11 mouse cellular contexts compared by ENCODE assay signal in the genomic region with DNA sequence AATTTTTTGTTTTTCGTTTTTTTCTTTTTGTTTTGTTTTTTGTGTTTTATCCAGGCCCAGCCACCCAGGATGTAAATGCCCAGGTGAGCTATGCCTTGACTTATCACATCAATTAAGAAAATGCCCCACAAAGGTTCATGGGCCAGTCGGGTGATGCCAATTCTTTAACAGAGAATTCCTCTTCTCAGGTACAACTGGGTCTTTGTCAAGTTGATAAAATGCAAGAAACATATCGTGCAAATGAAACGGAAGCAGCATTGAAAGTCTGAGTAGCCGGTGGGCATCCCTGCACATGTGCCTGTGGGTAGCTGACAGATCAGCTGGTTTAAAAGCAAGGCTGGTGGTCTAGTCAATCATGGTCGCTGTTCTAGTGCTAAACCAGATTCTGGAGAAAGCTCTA. TPM values are rescaled to one million over a fixed set of nuclear protein-coding genes. Genes with fewer than 3 reads are reported as not detected.
DNase-seq lines count a peak whose midpoint lies in the region; ATAC-seq and TF ChIP-seq lines count a peak whose summit lies in the region.
"Not testable (repeated sequence)": the region's sequence is repeated elsewhere in the genome, so short reads cannot be mapped to it uniquely, and the experiment has no call there.
"Had no signal": no experiment of that assay in that cellular context is flagged by ENCODE, and none has a peak within 500 bp of the region (broad histone marks: within the 10 kb centered on the region; RNA-seq: fewer than 3 reads in every experiment).

No protein-coding gene starts in this region.

- not testable (repeated sequence) for H3K4me3 ChIP-seq in hindbrain, embryonic 12.5 days; kidney, postnatal 0 days (replicated peaks; ENCODE audit: low read depth, low read length); liver, embryonic 11.5 days (ENCODE audit: low read depth, low read length); midbrain, postnatal 0 days (ENCODE audit: low read depth, low read length); stomach, embryonic 16.5 days (replicated peaks; ENCODE audit: low read length)

- not testable (repeated sequence) for H3K9ac ChIP-seq in hindbrain, embryonic 12.5 days; kidney, postnatal 0 days (ENCODE audit: low read depth, low read length); liver, embryonic 11.5 days (ENCODE audit: low read depth, low read length); midbrain, postnatal 0 days (replicated peaks; ENCODE audit: low read length, poor library complexity, severe bottlenecking); stomach, embryonic 16.5 days (ENCODE audit: low read length)

- H3K36me3 ChIP-seq in hindbrain, embryonic 12.5 days; kidney, postnatal 0 days (ENCODE audit: insufficient read depth, low read length); liver, embryonic 11.5 days (ENCODE audit: control insufficient read depth, insufficient read depth, low read length); midbrain, postnatal 0 days (ENCODE audit: insufficient read depth, low read length); stomach, embryonic 16.5 days (ENCODE audit: control insufficient read depth, insufficient read depth, low read length): not testable (repeated sequence)

- peak; percentile 4 for DNase-seq in cerebellum, adult 11-12 months
- DNase-seq in gastrocnemius, postnatal 25 days: peak; percentile 6
- DNase-seq in kidney, postnatal 0 days (ENCODE audit: low spot score); liver, embryonic 11.5 days (ENCODE audit: low spot score); midbrain, postnatal 0 days (ENCODE audit: low spot score): not testable (repeated sequence)
- peak; percentile 26 to 72 for DNase-seq in urinary bladder, postnatal 4 days (ENCODE audit: low spot score in 2 of 2)

- not testable (repeated sequence) for H3K27ac ChIP-seq in hindbrain, embryonic 12.5 days; kidney, postnatal 0 days; liver, embryonic 11.5 days (ENCODE audit: low read depth, low read length); midbrain, postnatal 0 days (ENCODE audit: low read depth, low read length); stomach, embryonic 16.5 days (ENCODE audit: low read length)

- peaks cover 27% of the 10 kb centered on the region for H3K9me3 ChIP-seq in hindbrain, embryonic 12.5 days (replicated peaks)
- H3K9me3 ChIP-seq in kidney, postnatal 0 days (replicated peaks; ENCODE audit: low read length); liver, embryonic 11.5 days (ENCODE audit: control insufficient read depth, low read length); midbrain, postnatal 0 days (ENCODE audit: low read length); stomach, embryonic 16.5 days (replicated peaks; ENCODE audit: control insufficient read depth, low read length): not testable (repeated sequence)

- H3K4me2 ChIP-seq in hindbrain, embryonic 12.5 days (replicated peaks); kidney, postnatal 0 days (ENCODE audit: low read length); liver, embryonic 11.5 days; midbrain, postnatal 0 days (ENCODE audit: low read depth, low read length, poor library complexity, severe bottlenecking); stomach, embryonic 16.5 days (ENCODE audit: low read depth, low read length): not testable (repeated sequence)

- 67% methylated on average over 6 of the region's 6 CpGs for WGBS in hindbrain, embryonic 12.5 days
- 71% methylated on average over 5 of the region's 6 CpGs for WGBS in kidney, postnatal 0 days
- 65% methylated on average over 6 of the region's 6 CpGs for WGBS in liver, embryonic 11.5 days
- WGBS in midbrain, postnatal 0 days: 77% methylated on average over 5 of the region's 6 CpGs
- 67% methylated on average over 5 of the region's 6 CpGs for WGBS in stomach, embryonic 16.5 days

- not testable (repeated sequence) for TF ChIP-seq CTCF in kidney, postnatal 0 days (IDR thresholded peaks at IDR 0.05; ENCODE audit: low read depth); midbrain, postnatal 0 days (IDR thresholded peaks at IDR 0.05)

- H3K27me3 ChIP-seq in hindbrain, embryonic 12.5 days; kidney, postnatal 0 days (ENCODE audit: insufficient read depth, low read length); liver, embryonic 11.5 days (replicated peaks; ENCODE audit: control insufficient read depth, insufficient read depth, low read length); midbrain, postnatal 0 days (ENCODE audit: insufficient read depth, low read length); stomach, embryonic 16.5 days (ENCODE audit: control insufficient read depth, insufficient read depth, low read length): not testable (repeated sequence)

- H3K4me1 ChIP-seq in hindbrain, embryonic 12.5 days; kidney, postnatal 0 days (replicated peaks; ENCODE audit: insufficient read depth, low read length); liver, embryonic 11.5 days (replicated peaks; ENCODE audit: control insufficient read depth, insufficient read depth, low read length); midbrain, postnatal 0 days (ENCODE audit: insufficient read depth, low read length); stomach, embryonic 16.5 days (ENCODE audit: control insufficient read depth, insufficient read depth, low read length): not testable (repeated sequence)

- ATAC-seq in hindbrain, embryonic 12.5 days (ENCODE audit: low FRiP score): peak; percentile 85
- peak; percentile 49; the same call in 1 of the 2 replicates for ATAC-seq in kidney, postnatal 0 days (replicated peaks; ENCODE audit: low FRiP score, low read depth)
- peak; percentile 65 for ATAC-seq in liver, embryonic 11.5 days (replicated peaks; ENCODE audit: low FRiP score)
- peak; percentile 80 for ATAC-seq in midbrain, postnatal 0 days (ENCODE audit: low FRiP score)
- ATAC-seq in stomach, embryonic 16.5 days (ENCODE audit: insufficient read depth, low FRiP score): peak; percentile 69

RNA-seq across cellular contexts. Expression of gene Speer4d, which starts 12.2 kb away (rescaled TPM):
- total RNA-seq in gastrocnemius, postnatal 25 days (2021): not detected
- not detected in 2 replicates for polyA plus RNA-seq in hindbrain, embryonic 12.5 days (2016; fragmentation: Nextera tagmentation; extraction: Ambion mirVana)
- not detected in 2 replicates for polyA plus RNA-seq in kidney, postnatal 0 days (2015; fragmentation: Nextera tagmentation; extraction: Ambion mirVana)
- polyA plus RNA-seq in liver, embryonic 11.5 days (2014; fragmentation: Nextera tagmentation; extraction: Ambion mirVana): not detected in 2 replicates
- total RNA-seq in midbrain, postnatal 0 days (2014; rRNA removed): not detected in 2 replicates
- not detected in 2 replicates for polyA plus RNA-seq in midbrain, postnatal 0 days (2015; fragmentation: Nextera tagmentation; extraction: Ambion mirVana)
- polyA plus RNA-seq in stomach, embryonic 16.5 days (2015; fragmentation: Nextera tagmentation; extraction: Ambion mirVana): not detected in 2 replicates
- total RNA-seq: adrenal gland, postnatal 14 days had no signal
- polyA plus RNA-seq: heart, embryonic 10.5 days; Patski had no signal

RNA-seq across cellular contexts. Expression of gene Gm21083, which starts 29.5 kb away (rescaled TPM):
- not detected for total RNA-seq in gastrocnemius, postnatal 25 days (2021)
- not detected in 2 replicates for polyA plus RNA-seq in hindbrain, embryonic 12.5 days (2016; fragmentation: Nextera tagmentation; extraction: Ambion mirVana)
- polyA plus RNA-seq in kidney, postnatal 0 days (2015; fragmentation: Nextera tagmentation; extraction: Ambion mirVana): not detected in 2 replicates
- not detected in 2 replicates for polyA plus RNA-seq in liver, embryonic 11.5 days (2014; fragmentation: Nextera tagmentation; extraction: Ambion mirVana)
- not detected in 2 replicates for total RNA-seq in midbrain, postnatal 0 days (2014; rRNA removed)
- not detected in 2 replicates for polyA plus RNA-seq in midbrain, postnatal 0 days (2015; fragmentation: Nextera tagmentation; extraction: Ambion mirVana)
- not detected in 2 replicates for polyA plus RNA-seq in stomach, embryonic 16.5 days (2015; fragmentation: Nextera tagmentation; extraction: Ambion mirVana)
- total RNA-seq: adrenal gland, postnatal 14 days had no signal
- polyA plus RNA-seq: Patski had no signal

RNA-seq across cellular contexts. Expression of gene 4930572O03Rik, which starts 50.2 kb away (rescaled TPM):
- not detected for total RNA-seq in gastrocnemius, postnatal 25 days (2021)
- polyA plus RNA-seq in hindbrain, embryonic 12.5 days (2016; fragmentation: Nextera tagmentation; extraction: Ambion mirVana): not detected in 2 replicates
- not detected in 2 replicates for polyA plus RNA-seq in kidney, postnatal 0 days (2015; fragmentation: Nextera tagmentation; extraction: Ambion mirVana)
- not detected in 2 replicates for polyA plus RNA-seq in liver, embryonic 11.5 days (2014; fragmentation: Nextera tagmentation; extraction: Ambion mirVana)
- not detected in 2 replicates for total RNA-seq in midbrain, postnatal 0 days (2014; rRNA removed)
- polyA plus RNA-seq in midbrain, postnatal 0 days (2015; fragmentation: Nextera tagmentation; extraction: Ambion mirVana): not detected in 2 replicates
- polyA plus RNA-seq in stomach, embryonic 16.5 days (2015; fragmentation: Nextera tagmentation; extraction: Ambion mirVana): not detected in 2 replicates
- total RNA-seq: adrenal gland, postnatal 14 days had no signal
- polyA plus RNA-seq: heart, embryonic 10.5 days; Patski had no signal
